Mouse (Mus musculus): ENCODE data around the gene Map3k11.

GRCm38 (mm10) chr19:5651502-5652274, 36.9 kb upstream of the Map3k11 start:
- TF ChIP-seq CTCF (IDR thresholded peaks at IDR 0.05; ENCODE audit: low read depth) (no peak), EP300 (optimal IDR thresholded peaks at IDR 0.05) (no peak)

Measured in stomach, postnatal 0 days (tissue).